Mouse (Mus musculus) monocyte, adult 5-6 weeks (primary cell): ENCODE results near the gene Emx1. TPM values are rescaled to one million over a fixed set of nuclear protein-coding genes. Genes with fewer than 3 reads are reported as not detected.

ENCODE experiments used
- ATAC-seq: fragments of 153-309, 156-312 bp; replicated peaks from 2 replicates; pipeline ENCODE4 v1.8.0; 2017; ENCODE audit warnings: mild to moderate bottlenecking; ENCODE audit not compliant: low TSS enrichment, insufficient number of reproducible peaks, severe bottlenecking, poor library complexity, low FRiP score
- total RNA-seq: library from RNA; stranded (forward); fragments of 200-1000, 200-491, 200-594 nt; gene quantifications from 3 replicates; pipeline ENCODE4 v1.2.3, GENCODE M21; 2017

The Emx1 gene
- total RNA-seq, 1 experiment from 2014 or later, result not detected

GRCm38 (mm10) chr6:85186744-85187059, 536 bp upstream of the Emx1 start:
- no peak for ATAC-seq

GRCm38 (mm10) chr6:85188256-85189110, 1.2 kb downstream of the Emx1 start:
- no peak for ATAC-seq

GRCm38 (mm10) chr6:85189361-85189760, 2.1 kb downstream of the Emx1 start:
- no peak for ATAC-seq

GRCm38 (mm10) chr6:85189911-85190591, 2.8 kb downstream of the Emx1 start:
- no peak for ATAC-seq

- ATAC-seq, result no peak
Observed at GRCm38 (mm10) chr6:85190671-85191070, 3.4 kb downstream of the Emx1 start.

- no peak for ATAC-seq
Observed at GRCm38 (mm10) chr6:85191751-85192440, 4.7 kb downstream of the Emx1 start.

GRCm38 (mm10) chr6:85193381-85194318, 6.4 kb downstream of the Emx1 start:
- ATAC-seq, result no peak

GRCm38 (mm10) chr6:85197951-85198350, 10.7 kb downstream of the Emx1 start:
- ATAC-seq, result no peak

GRCm38 (mm10) chr6:85206182-85206938, 19.1 kb downstream of the Emx1 start:
- ATAC-seq, result no peak

- ATAC-seq, result no peak
Observed at GRCm38 (mm10) chr6:85206939-85207285, 19.7 kb downstream of the Emx1 start.

GRCm38 (mm10) chr6:85207345-85207744, 20.1 kb downstream of the Emx1 start:
- no peak for ATAC-seq

- no peak for ATAC-seq
Observed at GRCm38 (mm10) chr6:85209226-85209967, 22.2 kb downstream of the Emx1 start.

GRCm38 (mm10) chr6:85210686-85211085, 23.4 kb downstream of the Emx1 start:
- ATAC-seq, result no peak

- no peak for ATAC-seq
Observed at GRCm38 (mm10) chr6:85218251-85218650, 31.0 kb downstream of the Emx1 start.

- no peak for ATAC-seq
Observed at GRCm38 (mm10) chr6:85218684-85219445, 31.6 kb downstream of the Emx1 start.

- ATAC-seq, result no peak
Observed at GRCm38 (mm10) chr6:85219706-85220105, 32.5 kb downstream of the Emx1 start.

GRCm38 (mm10) chr6:85220917-85221316, 33.7 kb downstream of the Emx1 start:
- ATAC-seq, result no peak
